Mouse (Mus musculus) liver, adult (tissue): ENCODE measurements around the gene Dach2.

Experiments
- GATA4 ChIP-seq: IDR thresholded peaks from 2 replicates; pipeline ENCODE4 v1.6.1; 2014; ENCODE audit warnings: mild to moderate bottlenecking, low read length; ENCODE audit not compliant: insufficient replicate concordance

Dach2 gene

DNA sequence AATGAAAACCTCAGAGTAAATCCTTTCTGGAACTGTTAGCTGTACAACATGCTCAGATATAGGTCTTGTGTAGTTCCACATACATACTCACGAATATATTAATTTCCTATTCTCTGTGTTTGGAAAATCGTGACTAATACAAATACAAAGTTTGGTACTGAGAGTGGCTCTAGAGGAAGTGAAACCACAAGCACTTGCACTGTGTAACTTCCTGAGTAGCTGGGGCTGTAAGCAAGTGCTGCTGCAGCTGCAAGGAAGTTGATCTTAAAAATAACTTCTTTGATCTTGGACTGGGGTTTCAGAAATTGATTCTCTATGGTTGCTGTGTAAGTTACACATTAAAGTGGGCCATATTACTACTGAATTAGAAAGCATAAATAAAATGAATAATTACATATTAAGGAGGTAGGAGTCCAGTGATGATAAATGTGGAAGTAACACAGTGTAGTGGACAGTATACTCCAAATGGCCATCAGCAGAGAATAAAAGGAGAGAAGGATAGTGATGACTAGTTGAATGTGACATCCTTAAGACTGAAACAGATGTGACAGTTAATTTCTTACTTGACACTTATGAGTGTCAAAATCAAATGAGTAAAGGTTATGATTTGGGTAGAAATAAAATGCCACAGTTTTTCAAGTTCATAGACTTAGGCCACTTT, 570.7 kb downstream of the Dach2 start:
- no peak for TF ChIP-seq GATA4
